Mouse (Mus musculus) forebrain, postnatal 0 days (tissue): ENCODE measurements at regions not wholly inside any gene's neighbourhood (a gene's known extent, or its start where the extent isn't known, plus 50 kb on each side); places are given as distances from the start of the nearest gene placed in this dataset.

Experiments
- ATAC-seq: fragments of 200-750 bp; cut with Nextera tagmentation; 2 replicates; pipeline ENCODE4 v1.8.0; 2017; ENCODE audit warnings: mild to moderate bottlenecking, moderate library complexity
- DNase-seq: peaks from one replicate; pipeline ENCODE4 v3.0.0-alpha.2; 2015
- H3K27ac ChIP-seq: fragments of 300-500 bp; sonication (generic); 2 replicates; pipeline ENCODE4 v1.5.1; 2014; ENCODE audit warnings: low read depth, mild to moderate bottlenecking, antibody characterized with exemption, low read length, moderate library complexity, mixed read lengths
- H3K27me3 ChIP-seq: fragments of 300-500 bp; sonication (generic); 2 replicates; pipeline ENCODE4 v1.6.1; 2014; ENCODE audit warnings: mild to moderate bottlenecking, low read length, mixed read lengths; ENCODE audit not compliant: insufficient read depth
- H3K36me3 ChIP-seq: fragments of 300-500 bp; sonication (generic); 2 replicates; pipeline ENCODE4 v1.6.1; 2014; ENCODE audit warnings: mild to moderate bottlenecking, moderate library complexity; ENCODE audit not compliant: insufficient read depth
- H3K4me1 ChIP-seq: fragments of 300-500 bp; sonication (generic); 2 replicates; pipeline ENCODE4 v1.6.1; 2014; ENCODE audit warnings: antibody characterized with exemption; ENCODE audit not compliant: insufficient read depth
- H3K4me2 ChIP-seq: fragments of 300-500 bp; sonication (generic); 2 replicates; pipeline ENCODE4 v1.6.1; 2014; ENCODE audit warnings: low read depth, mild to moderate bottlenecking, moderate library complexity
- H3K4me3 ChIP-seq: fragments of 300-500 bp; sonication (generic); 2 replicates; pipeline ENCODE4 v1.5.1; 2014; ENCODE audit warnings: low read depth, low read length, mixed read lengths
- H3K9ac ChIP-seq: fragments of 300-500 bp; sonication (generic); 2 replicates; pipeline ENCODE4 v1.6.1; 2014; ENCODE audit warnings: mild to moderate bottlenecking
- H3K9me3 ChIP-seq: fragments of 300-500 bp; sonication (generic); 2 replicates; pipeline ENCODE4 v1.6.1; 2016; ENCODE audit warnings: low read length
- CTCF ChIP-seq: sonication (generic); IDR thresholded peaks from 2 replicates; pipeline ENCODE4 v1.5.1; 2016; ENCODE audit warnings: antibody characterized with exemption, control low read depth, low read depth
- WGBS: fragments of 180-500 bp; shearing (Covaris S2); extraction: QIAGEN DNeasy Blood & Tissue Kit; methylation state at CpG from one replicate; pipeline ENCODE4 v1.1.7; 2014; 5-methylcytosine and 5-hydroxymethylcytosine counted together

DNA sequence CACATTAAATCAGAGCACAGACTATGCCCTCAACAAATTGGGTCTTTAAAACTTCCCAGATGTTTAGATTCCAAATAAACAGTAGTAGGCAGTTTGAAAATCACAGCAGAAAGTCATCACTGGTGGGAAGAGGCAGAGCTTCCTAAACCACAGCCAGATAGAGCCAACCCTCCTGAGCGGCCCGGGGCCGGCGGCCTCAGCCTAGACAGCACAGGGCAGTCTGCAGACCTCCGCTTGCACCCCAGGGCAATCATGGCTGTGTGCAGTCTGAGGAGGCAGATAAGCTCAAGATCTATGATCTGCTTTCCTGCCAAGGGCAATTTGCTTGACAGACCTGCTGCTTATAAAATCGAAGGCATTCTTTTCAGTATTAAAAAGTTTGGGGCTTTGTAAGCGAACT lies 192.6 kb downstream of the Hlx start:
- no peak overlapping the region for H3K4me3 ChIP-seq
- no peak for TF ChIP-seq CTCF
- H3K9ac ChIP-seq, result no peak overlapping the region
- H3K4me2 ChIP-seq, result no peak overlapping the region
- ATAC-seq, result no peak
- no peaks in the 10 kb centered on the region for H3K9me3 ChIP-seq
- H3K27me3 ChIP-seq, result no peaks in the 10 kb centered on the region
- 88% methylated on average over 7 of the region's 7 CpGs for WGBS
- no peak for DNase-seq
- H3K36me3 ChIP-seq, result no peaks in the 10 kb centered on the region
- no peak overlapping the region for H3K27ac ChIP-seq
- H3K4me1 ChIP-seq, result no peaks in the 10 kb centered on the region

DNA sequence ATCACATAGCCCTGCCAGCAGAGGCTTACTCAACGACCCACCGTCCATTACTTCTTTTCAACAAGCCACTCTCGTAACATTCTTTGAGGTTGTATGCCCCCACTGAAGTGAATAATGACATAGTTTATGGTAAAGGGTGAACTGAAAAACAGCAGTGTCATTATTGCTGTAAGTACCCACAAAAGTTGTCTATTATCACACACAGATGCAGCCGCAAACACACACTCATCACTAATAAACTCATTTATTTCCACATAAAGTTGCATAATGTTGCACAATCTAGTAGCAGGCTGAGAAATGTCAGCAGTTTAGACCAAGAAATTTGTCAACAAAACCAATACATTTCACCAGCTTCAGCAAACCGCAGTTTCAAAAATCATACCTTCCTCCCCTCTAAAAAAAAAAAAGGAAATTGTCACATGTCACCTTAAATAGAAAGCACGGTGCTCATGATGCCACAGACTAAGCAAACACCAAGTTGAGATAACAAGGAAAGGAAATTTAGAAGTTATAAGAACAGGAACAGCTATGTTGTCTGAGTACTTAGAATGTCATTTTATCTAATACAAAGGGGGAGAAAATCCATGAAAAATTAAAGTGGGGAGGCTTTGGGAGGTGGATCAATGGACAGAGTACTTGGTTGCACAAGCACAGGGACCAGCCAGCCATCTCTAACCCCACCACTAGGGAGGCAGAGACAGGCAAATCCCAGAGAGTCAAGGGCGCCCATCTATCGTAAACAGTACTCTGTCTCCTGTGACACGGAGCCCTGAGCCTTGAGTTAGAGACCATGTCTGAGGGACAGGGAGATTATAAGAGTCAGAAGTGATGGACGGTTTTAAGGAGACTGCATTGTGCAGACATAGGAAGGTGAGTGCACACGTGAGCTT lies 195.9 kb downstream of the Hlx start:
- WGBS, result 84% methylated on average over 11 of the region's 11 CpGs
- H3K27ac ChIP-seq, result no peak overlapping the region
- no peak overlapping the region for H3K4me2 ChIP-seq
- ATAC-seq, result no peak
- H3K4me3 ChIP-seq, result no peak overlapping the region
- no peak for TF ChIP-seq CTCF
- no peaks in the 10 kb centered on the region for H3K36me3 ChIP-seq
- no peak overlapping the region for H3K9ac ChIP-seq
- DNase-seq, result no peak
- H3K4me1 ChIP-seq, result no peaks in the 10 kb centered on the region
- no peaks in the 10 kb centered on the region for H3K9me3 ChIP-seq
- H3K27me3 ChIP-seq, result no peaks in the 10 kb centered on the region

DNA sequence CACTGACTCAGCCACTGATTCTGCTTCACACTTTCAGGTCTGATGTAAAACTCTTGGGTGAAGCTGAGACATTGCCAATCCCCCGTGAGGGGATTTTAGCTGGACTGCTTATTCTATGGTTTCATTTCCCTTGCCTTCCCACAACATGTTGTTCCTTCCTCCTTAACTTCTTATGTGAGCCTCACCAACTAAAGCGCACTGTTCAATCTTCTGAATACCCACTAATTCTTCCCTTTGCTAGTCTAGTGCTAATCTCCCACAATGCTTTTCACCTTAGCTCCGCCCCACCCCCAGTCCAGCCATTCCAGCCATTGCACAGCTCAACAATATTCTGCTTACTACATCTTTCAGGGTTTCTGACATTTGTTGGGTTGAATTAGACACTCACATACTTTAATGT lies 196.7 kb downstream of the Hlx start:
- H3K4me1 ChIP-seq, result no peaks in the 10 kb centered on the region
- no peak overlapping the region for H3K9ac ChIP-seq
- H3K4me2 ChIP-seq, result no peak overlapping the region
- H3K4me3 ChIP-seq, result no peak overlapping the region
- H3K9me3 ChIP-seq, result no peaks in the 10 kb centered on the region
- no peaks in the 10 kb centered on the region for H3K27me3 ChIP-seq
- no peaks in the 10 kb centered on the region for H3K36me3 ChIP-seq
- no peak for TF ChIP-seq CTCF
- DNase-seq, result no peak
- WGBS, result 93% methylated on average over 3 of the region's 3 CpGs
- no peak for ATAC-seq
- H3K27ac ChIP-seq, result no peak overlapping the region

DNA sequence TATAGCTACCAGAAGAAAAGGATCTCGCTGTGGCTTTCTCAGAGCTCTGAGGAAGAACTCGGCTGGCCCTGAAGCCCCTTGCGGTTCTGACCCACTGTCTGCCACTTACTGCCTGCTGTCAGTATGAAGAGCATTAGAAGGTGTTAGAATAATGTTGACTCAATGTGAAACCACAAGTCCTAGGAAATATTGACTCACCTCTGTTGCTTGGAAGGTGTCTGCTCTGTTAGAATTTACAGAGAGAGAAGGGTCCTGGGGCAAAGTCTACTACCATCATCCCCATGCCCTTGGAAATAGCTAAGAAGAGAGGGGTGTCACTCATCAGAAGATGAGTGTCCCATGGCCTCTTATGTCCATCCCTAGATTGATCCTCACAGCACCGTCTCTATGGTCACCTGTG lies 197.9 kb downstream of the Hlx start:
- WGBS, result 96% methylated on average over 4 of the region's 4 CpGs
- no peak for DNase-seq
- Histone ChIP-seq H3K9ac (no peak overlapping the region), H3K4me3 (no peak overlapping the region), H3K4me1 (no peaks in the 10 kb centered on the region), H3K27me3 (no peaks in the 10 kb centered on the region), H3K4me2 (no peak overlapping the region), H3K36me3 (no peaks in the 10 kb centered on the region), H3K9me3 (no peaks in the 10 kb centered on the region), H3K27ac (no peak overlapping the region)
- ATAC-seq, result no peak
- TF ChIP-seq CTCF, result no peak

DNA sequence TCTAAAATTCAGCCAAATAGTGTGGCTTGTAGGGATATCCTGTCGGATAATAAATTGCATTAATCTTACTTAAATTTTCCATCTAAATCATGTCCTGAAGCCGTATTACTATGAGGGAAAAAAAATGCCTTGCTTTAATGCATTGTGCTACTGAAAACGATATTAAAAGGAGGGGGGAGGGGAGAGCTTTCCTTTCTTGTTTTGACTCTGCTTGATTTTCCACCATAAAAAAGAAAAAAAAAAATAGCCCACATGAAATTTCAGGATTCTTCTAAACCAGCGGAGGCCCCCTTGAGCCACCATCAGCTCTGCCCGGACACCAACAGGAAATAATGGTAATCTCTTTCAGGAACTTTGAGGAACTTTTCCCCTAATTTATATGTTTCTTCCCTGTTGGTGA lies 198.5 kb downstream of the Hlx start:
- Histone ChIP-seq H3K9ac (no peak overlapping the region), H3K4me2 (no peak overlapping the region), H3K4me3 (no peak overlapping the region), H3K4me1 (no peaks in the 10 kb centered on the region), H3K9me3 (no peaks in the 10 kb centered on the region), H3K27me3 (no peaks in the 10 kb centered on the region), H3K36me3 (no peaks in the 10 kb centered on the region), H3K27ac (no peak overlapping the region)
- DNase-seq (no peak), ATAC-seq (no peak)
- 74% methylated on average over 5 of the region's 5 CpGs for WGBS
- no peak for TF ChIP-seq CTCF

DNA sequence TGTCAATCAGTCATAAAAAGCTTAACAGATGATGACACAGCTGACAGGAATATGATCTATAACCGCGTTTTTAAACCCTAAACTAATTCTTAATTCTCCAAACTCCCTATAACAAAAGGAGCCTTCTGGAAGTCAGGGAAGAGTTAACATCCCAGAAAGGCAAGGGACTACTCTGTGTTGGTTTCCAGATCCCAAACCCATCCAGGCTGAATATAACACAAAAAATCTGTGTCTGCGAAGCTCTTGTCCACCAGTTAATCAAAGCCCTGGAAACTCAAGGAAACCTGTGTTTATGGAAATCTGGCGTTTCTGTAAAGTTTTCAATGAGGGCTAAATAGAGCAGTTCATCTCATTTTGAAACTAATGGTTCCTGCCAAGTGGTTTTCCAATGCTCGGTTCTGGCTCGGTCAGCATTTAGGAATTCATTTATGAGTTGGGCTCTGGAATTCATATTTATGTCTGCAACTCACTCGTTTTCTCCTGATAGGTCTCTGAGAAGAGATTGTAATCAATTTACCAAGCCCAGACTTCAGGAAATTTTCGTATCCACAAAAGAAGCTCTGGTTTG lies 199.8 kb downstream of the Hlx start:
- Histone ChIP-seq H3K27me3 (no peaks in the 10 kb centered on the region), H3K36me3 (no peaks in the 10 kb centered on the region), H3K4me3 (no peak overlapping the region), H3K9ac (no peak overlapping the region), H3K27ac (no peak overlapping the region), H3K4me2 (no peak overlapping the region), H3K9me3 (no peaks in the 10 kb centered on the region), H3K4me1 (no peaks in the 10 kb centered on the region)
- ATAC-seq (no peak), DNase-seq (no peak)
- WGBS, result 68% methylated on average over 8 of the region's 8 CpGs
- no peak for TF ChIP-seq CTCF

DNA sequence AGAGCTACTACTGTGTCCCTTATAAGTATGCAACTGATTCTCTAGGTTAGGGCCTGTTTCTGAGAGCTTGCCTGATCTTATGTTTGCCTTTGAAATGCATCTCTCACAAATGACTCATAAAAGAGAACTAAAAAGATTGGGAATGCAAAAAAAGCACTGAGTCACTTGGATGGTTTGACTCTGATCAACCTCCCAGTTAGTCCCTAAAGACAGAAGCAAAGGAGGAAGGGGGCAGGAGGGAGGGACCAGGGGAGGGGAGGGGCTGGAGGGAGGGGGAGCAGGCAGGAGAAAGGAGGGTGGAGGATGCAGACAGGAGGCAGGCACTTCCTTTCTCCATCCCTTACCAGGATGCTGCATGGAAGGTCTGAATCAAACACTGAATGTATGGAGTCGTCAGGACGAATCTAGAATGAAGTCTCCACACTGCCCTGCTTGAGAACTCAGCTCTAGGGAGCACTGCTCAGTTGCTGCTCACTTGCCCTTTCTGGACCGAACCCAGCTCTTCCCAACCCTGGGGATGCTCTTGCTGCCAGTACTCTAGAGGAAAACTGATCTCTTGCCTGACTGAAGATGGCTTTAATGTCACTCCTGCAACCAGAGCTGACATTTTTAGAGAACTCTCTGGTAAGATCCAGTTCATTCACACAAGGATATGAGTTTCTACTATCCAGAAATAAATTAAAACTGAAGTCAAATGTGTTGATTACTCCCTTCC lies 201.7 kb downstream of the Hlx start:
- TF ChIP-seq CTCF, result no peak
- Histone ChIP-seq H3K27ac (no peak overlapping the region), H3K9ac (no peak overlapping the region), H3K4me1 (no peaks in the 10 kb centered on the region), H3K9me3 (no peaks in the 10 kb centered on the region), H3K4me2 (no peak overlapping the region), H3K36me3 (no peaks in the 10 kb centered on the region), H3K4me3 (no peak overlapping the region), H3K27me3 (no peaks in the 10 kb centered on the region)
- ATAC-seq (no peak), DNase-seq (no peak)
- 54% methylated on average over 3 of the region's 3 CpGs for WGBS
